Mouse (Mus musculus) CD4-positive, CD25-positive, alpha-beta regulatory T cell, adult 9 weeks (primary cell): Measurements from ENCODE around the gene Wipf3. TPM values are rescaled to one million over a fixed set of nuclear protein-coding genes. Genes with fewer than 3 reads are reported as not detected.

Experiments
- polyA plus RNA-seq: library from polyadenylated mRNA; unstranded; fragments of 100-300 nt; shearing (Covaris generic); gene quantifications from one replicate; pipeline ENCODE4 v1.2.1, GENCODE M21; 2017

Wipf3 gene
- polyA plus RNA-seq: not detected

GRCm38 (mm10) chr6:54429447-54430194 lies at the start of gene Wipf3:
TSS of gene Wipf3 (plus strand) at chr6:54429603.

Other genes starting within 250 kb of the Wipf3 start
- not detected for gene Prr15, start 103.8 kb upstream of the Wipf3 start, polyA plus RNA-seq
- gene Scrn1, start 136.9 kb downstream of the Wipf3 start, polyA plus RNA-seq: not detected
- gene Plekha8, start 165.5 kb downstream of the Wipf3 start, polyA plus RNA-seq: 0.57 TPM
- not detected for gene Fkbp14, start 167.7 kb downstream of the Wipf3 start, polyA plus RNA-seq